Mouse (Mus musculus) heart, postnatal 0 days (tissue): ENCODE data around the gene Trex1.
A peak's percentile ranks its signal among the peaks of the same experiment; 100 is the strongest.

Experiments
- CTCF ChIP-seq: IDR thresholded peaks from 2 replicates; pipeline ENCODE4 v1.5.1; 2016; ENCODE audit warnings: antibody characterized with exemption, control low read depth, low read depth
- EP300 ChIP-seq: IDR thresholded peaks from 2 replicates; pipeline ENCODE4 v1.6.1; 2016; ENCODE audit warnings: antibody characterized with exemption, low read depth

DNA sequence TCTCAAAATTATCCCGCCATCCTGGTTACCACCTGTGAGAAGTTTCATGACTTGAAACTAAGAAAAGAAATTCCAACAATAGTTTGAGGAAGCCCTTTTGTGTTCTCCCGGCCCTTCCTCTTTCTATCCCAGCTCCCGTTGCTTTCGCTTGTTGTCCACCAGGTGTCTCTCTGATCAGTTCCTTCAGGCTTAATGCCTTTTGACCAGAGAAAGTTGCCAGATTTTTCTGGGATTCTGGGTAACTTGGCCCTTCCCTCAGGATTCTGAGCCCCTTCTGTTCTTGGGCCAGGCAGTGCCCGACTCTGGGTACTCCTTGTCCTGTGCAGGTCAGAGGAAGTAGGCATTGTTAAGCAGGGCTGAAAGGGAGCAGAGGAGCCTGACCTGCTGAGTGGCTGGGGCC, 28.5 kb upstream of the Trex1 start:
- TF ChIP-seq CTCF: peak; percentile 68
- TF ChIP-seq EP300: no peak
